27 mouse cellular contexts compared by ENCODE assay signal in the genomic region with DNA sequence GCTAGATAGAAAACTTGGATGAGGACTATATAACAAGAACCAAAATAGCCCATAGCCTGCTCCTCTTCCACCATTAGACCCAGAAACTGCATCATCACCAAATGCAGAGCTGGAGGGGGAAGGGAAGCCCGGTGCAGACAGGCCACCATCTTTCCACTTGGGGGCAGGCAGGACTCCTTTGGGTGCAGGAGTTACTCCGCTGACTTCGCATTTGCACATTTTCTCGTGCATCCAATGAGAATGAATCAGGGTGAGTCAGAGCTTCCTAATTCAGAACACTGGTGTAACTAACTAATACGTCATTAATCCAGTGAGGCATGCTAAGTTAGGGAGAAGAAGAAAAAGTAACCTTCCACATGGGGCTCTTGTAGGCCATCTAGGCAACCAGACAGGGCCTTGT.
"Had no signal": no experiment of that assay in that cellular context is flagged by ENCODE, and none has a peak within 500 bp of the region (broad histone marks: within the 10 kb centered on the region; RNA-seq: fewer than 3 reads in every experiment).

No protein-coding gene starts in this region.

- ATAC-seq: hindbrain, postnatal 0 days; intestine, embryonic 16.5 days had no signal

- H3K4me3 ChIP-seq: heart, adult 2 months; heart, embryonic 13.5 days; heart, embryonic 15.5 days; hindbrain, embryonic 13.5 days; hindbrain, embryonic 15.5 days; left cerebral cortex, adult 2 months; limb, embryonic 10.5 days; limb, embryonic 12.5 days; liver, embryonic 13.5 days; liver, embryonic 15.5 days had no signal

- H3K9me3 ChIP-seq: heart, embryonic 13.5 days; heart, embryonic 15.5 days; hindbrain, embryonic 13.5 days; hindbrain, embryonic 15.5 days; limb, embryonic 10.5 days; limb, embryonic 12.5 days; liver, embryonic 13.5 days; liver, embryonic 15.5 days had no signal

- H3K4me1 ChIP-seq: heart, embryonic 13.5 days; heart, embryonic 15.5 days; hindbrain, embryonic 13.5 days; hindbrain, embryonic 15.5 days; limb, embryonic 10.5 days; limb, embryonic 12.5 days; liver, embryonic 13.5 days; liver, embryonic 15.5 days had no signal

- H3K27me3 ChIP-seq: heart, embryonic 13.5 days; heart, embryonic 15.5 days; hindbrain, embryonic 13.5 days; hindbrain, embryonic 15.5 days; limb, embryonic 12.5 days; liver, embryonic 13.5 days; liver, embryonic 15.5 days had no signal

- H3K4me2 ChIP-seq: heart, embryonic 11.5 days; heart, embryonic 13.5 days; heart, embryonic 15.5 days; hindbrain, embryonic 13.5 days; hindbrain, embryonic 15.5 days; limb, embryonic 12.5 days; liver, embryonic 11.5 days; liver, embryonic 13.5 days; liver, embryonic 15.5 days had no signal

- H3K9ac ChIP-seq: heart, embryonic 13.5 days; heart, embryonic 15.5 days; hindbrain, embryonic 13.5 days; hindbrain, embryonic 15.5 days; limb, embryonic 12.5 days; liver, embryonic 13.5 days; liver, embryonic 15.5 days had no signal

- DNase-seq: gastrocnemius, postnatal 14 days; gastrocnemius, postnatal 36 days; heart, adult 11 months; heart, adult 2 months; heart, postnatal 14 days; heart, postnatal 36 days; kidney, adult 11 months; kidney, adult 2 months; kidney, adult 9 months; kidney, postnatal 10 days; kidney, postnatal 25 days; kidney, postnatal 4 days; layer of hippocampus, adult 9-11 months; liver; liver, embryonic 13.5 days had no signal

- H3K27ac ChIP-seq: heart, adult 2 months; heart, embryonic 13.5 days; heart, embryonic 15.5 days; hindbrain, embryonic 13.5 days; hindbrain, embryonic 15.5 days; hindbrain, postnatal 0 days; left cerebral cortex, adult 2 months; limb, embryonic 10.5 days; limb, embryonic 12.5 days; liver, embryonic 13.5 days; liver, embryonic 15.5 days had no signal

- H3K36me3 ChIP-seq: heart, embryonic 13.5 days; heart, embryonic 15.5 days; hindbrain, embryonic 13.5 days; hindbrain, embryonic 15.5 days; limb, embryonic 10.5 days; limb, embryonic 12.5 days; liver, embryonic 13.5 days; liver, embryonic 15.5 days had no signal
